Mouse (Mus musculus) liver, embryonic 11.5 days (tissue): ENCODE measurements around the gene Tgfb2. TPM values are rescaled to one million over a fixed set of nuclear protein-coding genes. Genes with fewer than 3 reads are reported as not detected.

Experiments used
- ATAC-seq: fragments of 200-750 bp; cut with Nextera tagmentation; replicated peaks from 2 replicates; pipeline ENCODE4 v1.8.0; 2017; ENCODE audit warnings: moderate number of reproducible peaks, mild to moderate bottlenecking, moderate TSS enrichment, moderate library complexity; ENCODE audit not compliant: low FRiP score
- DNase-seq: peaks from one replicate; pipeline ENCODE4 v3.0.0-alpha.2; 2017; ENCODE audit warnings: low spot score
- H3K27ac ChIP-seq: fragments of 300-500 bp; sonication (generic); 2 replicates; pipeline ENCODE4 v1.5.1; 2014; ENCODE audit warnings: mild to moderate bottlenecking, low read depth, low read length, control low read depth
- H3K27me3 ChIP-seq: fragments of 300-500 bp; sonication (generic); replicated peaks from 2 replicates; pipeline ENCODE4 v1.6.1; 2014; ENCODE audit warnings: low read length, mixed read lengths; ENCODE audit not compliant: control insufficient read depth, insufficient read depth
- H3K36me3 ChIP-seq: fragments of 300-500 bp; sonication (generic); 2 replicates; pipeline ENCODE4 v1.6.1; 2014; ENCODE audit warnings: mild to moderate bottlenecking, low read length, moderate library complexity, mixed read lengths; ENCODE audit not compliant: control insufficient read depth, insufficient read depth
- H3K4me1 ChIP-seq: fragments of 300-500 bp; sonication (generic); replicated peaks from 2 replicates; pipeline ENCODE4 v1.6.1; 2014; ENCODE audit warnings: low read length, mixed read lengths; ENCODE audit not compliant: control insufficient read depth, insufficient read depth
- H3K4me2 ChIP-seq: fragments of 300-500 bp; sonication (generic); 2 replicates; pipeline ENCODE4 v1.6.1; 2014; ENCODE audit warnings: mild to moderate bottlenecking, control low read depth, moderate library complexity
- H3K4me3 ChIP-seq: fragments of 300-500 bp; sonication (generic); 2 replicates; pipeline ENCODE4 v1.5.1; 2014; ENCODE audit warnings: low read depth, low read length, control low read depth
- H3K9ac ChIP-seq: fragments of 300-500 bp; sonication (generic); 2 replicates; pipeline ENCODE4 v1.6.1; 2014; ENCODE audit warnings: low read depth, low read length, control low read depth
- H3K9me3 ChIP-seq: fragments of 300-500 bp; sonication (generic); 2 replicates; pipeline ENCODE4 v1.6.1; 2016; ENCODE audit warnings: low read length, inconsistent platforms, mixed read lengths; ENCODE audit not compliant: control insufficient read depth
- WGBS: fragments of 180-500 bp; shearing (Covaris S2); extraction: QIAGEN DNeasy Blood & Tissue Kit; methylation state at CpG from one replicate; pipeline ENCODE4 v1.1.7; 2014; 5-methylcytosine and 5-hydroxymethylcytosine counted together
- polyA plus RNA-seq: library from polyadenylated mRNA; unstranded; fragments of >200 nt; fragmentation: Nextera tagmentation; extraction: Ambion mirVana; gene quantifications from 2 replicates; pipeline ENCODE4 v1.2.1, GENCODE M21; 2014

Tgfb2 gene
- polyA plus RNA-seq, 1 experiment from 2014 or later = 18.9 TPM

DNA sequence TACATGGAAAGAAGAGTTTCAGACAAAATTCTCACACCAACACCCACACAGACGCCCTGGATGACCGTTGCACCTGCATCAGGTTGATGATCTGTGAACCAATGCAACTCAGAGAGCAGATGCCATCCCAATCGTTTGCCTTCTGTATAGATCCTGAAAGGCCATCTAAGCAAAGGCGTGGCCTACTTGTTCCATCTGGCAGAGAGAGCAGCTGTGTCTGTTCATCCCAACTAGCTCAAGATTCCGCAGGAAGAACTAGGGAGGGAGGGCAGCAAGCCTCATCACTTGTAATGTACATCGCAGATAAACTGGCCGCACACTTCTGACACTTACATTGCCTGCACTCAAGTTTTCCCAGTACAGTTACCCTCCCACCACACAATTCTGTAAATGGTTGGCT lies 130.7 kb downstream of the Tgfb2 start:
- Histone ChIP-seq H3K9me3 (no peaks in the 10 kb centered on the region), H3K4me2 (no peak overlapping the region), H3K27ac (no peak overlapping the region), H3K9ac (no peak overlapping the region), H3K36me3 (no peaks in the 10 kb centered on the region), H3K27me3 (no peaks in the 10 kb centered on the region), H3K4me1 (no peaks in the 10 kb centered on the region), H3K4me3 (no peak overlapping the region)
- WGBS = 76% methylated on average over 7 of the region's 7 CpGs
- DNase-seq (no peak), ATAC-seq (no peak)

Other genes with a start within 250 kb of the Tgfb2 start
- gene Rrp15, start 43.4 kb upstream of the Tgfb2 start, polyA plus RNA-seq = 100 and 110 TPM in 2 replicates